ENCODE assay signal across 9 mouse cellular contexts in genomic region chr6:55717209-55717608, GRCm38 (mm10). TPM values are rescaled to one million over a fixed set of nuclear protein-coding genes. Genes with fewer than 3 reads are reported as not detected.
DNase-seq lines count a peak whose midpoint lies in the region; ATAC-seq and TF ChIP-seq lines count a peak whose summit lies in the region.
"Had no signal": no experiment of that assay in that cellular context is flagged by ENCODE, and none has a peak within 500 bp of the region (broad histone marks: within the 10 kb centered on the region; RNA-seq: fewer than 3 reads in every experiment).

No protein-coding gene starts in this region.

- TF ChIP-seq EP300 in liver, postnatal 0 days (IDR thresholded peaks at IDR 0.05; ENCODE audit: low read depth): no peak

- no peaks in the 10 kb centered on the region for H3K4me1 ChIP-seq in liver, postnatal 0 days (ENCODE audit: insufficient read depth)

- no peak overlapping the region for H3K4me2 ChIP-seq in liver, postnatal 0 days (ENCODE audit: low read depth, low read length)

- DNase-seq in spleen, postnatal 4 days (ENCODE audit: low spot score in 2 of 2): peak; percentile 21 to 65
- DNase-seq in spleen, adult 18-20 months: no peak
- peak; percentile 49 for DNase-seq in cerebellum, adult 9-10 months
- DNase-seq in gastrocnemius, postnatal 4 days (ENCODE audit: low spot score in 2 of 2): peak; percentile 36 to 65
- peak; percentile 34 to 74 for DNase-seq in kidney, postnatal 36 days
- peak; percentile 58 for DNase-seq in liver, postnatal 0 days
- DNase-seq in right cerebral cortex, adult 2 months (ENCODE audit: low spot score in 2 of 2): peak; percentile 76 to 83

- no peak for ATAC-seq in liver, postnatal 0 days
- ATAC-seq in inflammation-experienced regulatory T-cells, adult 6 months: no peak

- H3K27ac ChIP-seq in liver, postnatal 0 days (ENCODE audit: low read depth): no peak overlapping the region

- WGBS in liver, postnatal 0 days (ENCODE audit: insufficient replicate concordance): 25% methylated on average over 5 of the region's 5 CpGs

- no peaks in the 10 kb centered on the region for H3K27me3 ChIP-seq in liver, postnatal 0 days (ENCODE audit: insufficient read depth, low read length)

- H3K36me3 ChIP-seq in liver, postnatal 0 days (replicated peaks; ENCODE audit: insufficient read depth, low read length): no peaks in the 10 kb centered on the region

- no peak overlapping the region for H3K9ac ChIP-seq in liver, postnatal 0 days (replicated peaks)

- TF ChIP-seq CTCF in liver, postnatal 0 days (IDR thresholded peaks at IDR 0.05; ENCODE audit: low read depth): peak; percentile 71

- no peaks in the 10 kb centered on the region for H3K9me3 ChIP-seq in liver, postnatal 0 days (ENCODE audit: low read length)

- no peak overlapping the region for H3K4me3 ChIP-seq in liver, postnatal 0 days (ENCODE audit: low read depth, low read length)

RNA-seq across cellular contexts. Expression of gene Neurod6, which starts 36.1 kb away (rescaled TPM):
- total RNA-seq in gastrocnemius, postnatal 4 days (2021): not detected
- polyA plus RNA-seq in liver, postnatal 0 days (2015; fragmentation: Nextera tagmentation; extraction: Ambion mirVana): not detected in 2 replicates
- not detected for polyA plus RNA-seq in inflammation-experienced regulatory T-cells, adult 6 months (2017; shearing (Covaris generic))
- polyA plus RNA-seq: spleen, adult 2 months had no signal

Comparison
In these comparisons a context has a peak if more than half of its experiments do, and no peak if none do; other contexts are left out.
1. DNase-seq: peak in spleen, postnatal 4 days (2 of 2), cerebellum, adult 9-10 months (single experiment), gastrocnemius, postnatal 4 days (2 of 2), kidney, postnatal 36 days (2 of 2), liver, postnatal 0 days (single experiment) and right cerebral cortex, adult 2 months (2 of 2); none in spleen, adult 18-20 months (0 of 2).